Mouse (Mus musculus): Measurements from ENCODE around the gene Rgs2.

Gene Rgs2

GRCm38 (mm10) chr1:143982765-143983312 is 21.1 kb downstream of the Rgs2 start:
- DNase-seq = no peak

- no peak for DNase-seq
Observed at GRCm38 (mm10) chr1:143982085-143982764, 21.7 kb downstream of the Rgs2 start.

- DNase-seq = peak; percentile 35
Observed at GRCm38 (mm10) chr1:143980811-143981210, 23.1 kb downstream of the Rgs2 start.

GRCm38 (mm10) chr1:143974637-143975036 is 29.3 kb downstream of the Rgs2 start:
- no peak for DNase-seq

GRCm38 (mm10) chr1:143962301-143962700 is 41.7 kb downstream of the Rgs2 start:
- no peak for DNase-seq

- no peak for DNase-seq
Observed at GRCm38 (mm10) chr1:143960340-143960739, 43.6 kb downstream of the Rgs2 start.

GRCm38 (mm10) chr1:143956090-143956489 is 47.9 kb downstream of the Rgs2 start:
- no peak for DNase-seq

GRCm38 (mm10) chr1:143952841-143953240 is 51.1 kb downstream of the Rgs2 start:
- DNase-seq = no peak

Measured in kidney, adult 11 months (tissue).